Mouse (Mus musculus): Measurements from ENCODE around the gene Cers3.

GRCm38 (mm10) chr7:66831295-66831694, 88.0 kb downstream of the Cers3 start:
- no peak for TF ChIP-seq GATA1 (IDR thresholded peaks at IDR 0.05; ENCODE audit: low read length)
- no peak for TF ChIP-seq TAL1 (IDR thresholded peaks at IDR 0.05; ENCODE audit: low read length)

Data from erythroblast, embryonic 14.5 days (primary cell).